Mouse (Mus musculus) gastrocnemius, postnatal 10 days (tissue): ENCODE results near the gene Cep63. TPM values are rescaled to one million over a fixed set of nuclear protein-coding genes. Genes with fewer than 3 reads are reported as not detected.
A peak's percentile ranks its signal among the peaks of the same experiment; 100 is the strongest.

Experiments
- DNase-seq: peaks from one replicate; pipeline ENCODE4 v3.0.0; 2021; ENCODE audit warnings: mixed read lengths
- total RNA-seq, 2 experiments: library from RNA; stranded (reverse); gene quantifications; 2 replicates each; pipeline ENCODE4 v1.2.3; 2021

Cep63 gene
- total RNA-seq, 2 experiments from 2014 or later, result 35.5 to 39.0 TPM

GRCm38 (mm10) chr9:102558463-102558862 lies 67.9 kb downstream of the Cep63 start:
- no peak for DNase-seq

DNA sequence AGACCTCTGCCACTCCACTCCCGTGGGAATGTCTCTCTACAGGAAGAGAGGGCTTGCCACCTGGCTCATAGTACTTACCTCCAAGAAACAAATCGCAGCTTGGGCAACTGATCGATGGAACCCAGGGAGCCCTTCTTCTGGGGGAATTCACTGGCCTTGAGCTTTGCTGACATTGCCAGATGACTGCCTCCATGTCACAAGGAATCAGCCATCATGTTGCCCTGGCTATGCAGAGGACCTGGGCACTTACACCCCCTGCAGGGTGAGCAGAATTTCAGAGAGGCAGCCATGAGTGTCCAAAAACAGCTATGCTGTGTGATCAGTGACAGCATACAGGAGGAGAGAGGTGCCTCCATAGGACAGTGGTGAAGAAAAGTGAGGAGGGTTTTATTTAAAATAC lies 72.6 kb downstream of the Cep63 start:
- DNase-seq, result no peak

GRCm38 (mm10) chr9:102551771-102552170 lies 74.6 kb downstream of the Cep63 start:
- DNase-seq, result no peak

DNA sequence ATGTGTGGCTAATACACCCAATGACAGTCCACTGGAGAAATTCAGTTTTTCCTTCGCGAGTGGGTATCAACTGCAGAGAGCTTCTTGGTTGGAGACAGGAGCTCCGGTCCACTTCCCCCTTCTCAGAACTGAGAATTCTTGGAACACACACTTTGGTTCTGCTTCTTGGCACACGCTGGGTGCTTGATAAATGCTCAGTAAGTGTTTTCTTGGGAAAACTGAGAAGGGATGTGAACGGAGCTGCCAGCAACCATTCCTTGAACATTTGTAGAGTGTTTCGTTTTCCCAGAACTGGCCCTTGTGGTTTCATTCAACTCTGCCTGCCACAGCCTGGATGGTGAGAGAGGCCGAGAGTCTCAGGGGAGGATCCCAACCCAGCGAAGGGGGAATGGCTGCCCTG lies 77.1 kb downstream of the Cep63 start:
- no peak for DNase-seq

- DNase-seq, result no peak
These were observed 79.3 kb downstream of the Cep63 start for GRCm38 (mm10) chr9:102547028-102547354.

GRCm38 (mm10) chr9:102546256-102547027 lies 79.9 kb downstream of the Cep63 start:
- DNase-seq, result no peak

DNA sequence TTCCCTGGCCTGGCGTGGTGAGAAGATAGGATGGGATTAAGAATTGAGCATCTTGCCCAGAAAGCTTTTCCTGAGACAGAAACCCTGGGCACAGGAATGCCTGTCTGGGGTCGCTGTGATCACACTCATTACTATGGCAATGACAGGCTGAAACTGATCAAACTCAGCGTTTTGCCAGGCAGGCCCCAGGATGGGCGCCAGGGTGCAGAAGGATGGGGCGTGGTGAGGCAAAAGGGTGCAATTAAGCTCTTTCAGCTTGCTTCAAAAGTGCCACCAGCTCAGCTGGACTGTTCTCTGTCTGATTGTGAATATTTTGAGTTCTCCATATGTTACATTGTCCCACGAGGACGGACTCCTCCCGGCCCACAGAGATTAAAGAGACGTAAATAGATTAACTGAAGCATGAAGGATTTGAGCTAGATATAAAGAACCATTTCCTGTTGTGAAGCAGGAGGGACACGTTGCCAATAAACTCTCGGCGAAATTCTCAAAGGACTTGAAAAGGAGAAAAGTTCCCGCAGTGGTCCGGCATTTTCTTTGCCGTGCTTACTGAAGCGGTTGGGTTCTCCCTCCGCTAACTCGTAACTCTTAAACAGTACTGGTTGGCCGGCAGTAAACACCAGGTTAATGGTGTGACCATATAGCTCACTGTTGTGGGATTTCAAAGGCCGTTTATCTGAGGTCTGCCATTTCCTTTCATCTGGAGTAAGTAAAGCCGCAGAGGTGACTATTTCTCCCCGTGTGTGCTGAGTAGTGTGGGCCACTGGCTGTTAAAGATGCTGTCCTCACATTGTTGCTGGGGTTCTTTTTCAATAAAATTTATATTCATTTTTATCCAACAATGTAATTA lies 80.7 kb downstream of the Cep63 start:
- no peak for DNase-seq

- peak; percentile 85 for DNase-seq
These were observed 81.5 kb downstream of the Cep63 start for GRCm38 (mm10) chr9:102544773-102545366.

GRCm38 (mm10) chr9:102544116-102544772 lies 82.1 kb downstream of the Cep63 start:
- no peak for DNase-seq

DNA sequence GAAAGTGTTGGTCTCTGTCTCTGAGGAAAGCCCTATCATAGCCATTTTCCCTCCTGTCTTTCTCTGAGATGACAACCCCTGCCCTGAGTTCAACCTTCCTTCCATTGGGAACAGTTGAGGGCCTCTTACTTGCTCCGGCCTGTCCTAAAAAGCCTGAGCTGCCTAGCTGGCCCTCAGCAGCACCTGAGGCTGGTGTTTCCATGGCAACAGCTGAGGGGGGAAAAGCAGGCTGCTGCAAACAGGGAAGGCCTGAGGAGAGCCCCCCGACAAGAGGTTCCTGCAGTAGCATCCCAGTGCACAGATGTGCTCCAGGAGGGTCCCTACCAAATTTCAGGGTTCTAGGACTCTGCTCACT lies 82.6 kb downstream of the Cep63 start:
- DNase-seq, result no peak

- no peak for DNase-seq
These were observed 83.8 kb downstream of the Cep63 start for GRCm38 (mm10) chr9:102542540-102542939.

- no peak for DNase-seq
These were observed 84.7 kb downstream of the Cep63 start for GRCm38 (mm10) chr9:102541666-102542065.

GRCm38 (mm10) chr9:102539699-102540098 lies 86.6 kb downstream of the Cep63 start:
- DNase-seq, result no peak

DNA sequence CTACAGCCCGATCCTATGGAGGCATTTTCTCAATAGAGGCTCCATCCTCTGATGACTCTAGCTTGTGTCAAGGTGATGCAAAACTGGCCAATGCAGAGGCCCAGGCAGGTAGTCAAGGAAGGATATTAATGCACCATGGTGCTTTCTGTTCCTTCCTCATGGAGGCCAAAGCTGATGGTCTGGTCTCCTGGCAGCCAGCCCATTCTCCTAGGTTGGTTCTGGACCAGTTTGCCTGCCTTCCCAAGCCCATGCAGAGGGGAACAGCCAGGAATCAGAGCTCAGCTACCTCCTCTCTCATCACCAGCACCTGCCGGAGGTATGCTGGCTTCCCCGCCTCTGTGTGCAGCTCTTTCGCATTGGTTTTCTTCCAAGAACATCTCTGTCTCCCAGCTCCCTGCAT lies 89.4 kb downstream of the Cep63 start:
- no peak for DNase-seq

Other genes starting within 250 kb of the Cep63 start
- 100 to 1,000 TPM; 133 to 138 TPM for gene Ky, start 120.8 kb downstream of the Cep63 start, total RNA-seq
- gene Anapc13, start 238 bp downstream of the Cep63 start, total RNA-seq, result 100 to 1,000 TPM; 251 to 261 TPM
- 10 to 100 TPM; 32.9 to 43.7 TPM for gene Amotl2, start 90.1 kb upstream of the Cep63 start, total RNA-seq
- gene Ryk, start 208.4 kb upstream of the Cep63 start, total RNA-seq, result 10 to 100 TPM; 52.4 to 60.9 TPM